Mouse (Mus musculus) embryonic fibroblast, embryonic 13.5 days (primary cell): ENCODE measurements around the gene Nsl1. TPM values are rescaled to one million over a fixed set of nuclear protein-coding genes. Genes with fewer than 3 reads are reported as not detected.
A peak's percentile ranks its signal among the peaks of the same experiment; 100 is the strongest.
"Not testable (repeated sequence)": the region's sequence is repeated elsewhere in the genome, so short reads cannot be mapped to it uniquely, and the experiment has no call there.

Source experiments
- H3K27ac ChIP-seq: 2 replicates; pipeline ENCODE4 v1.5.1; 2012; ENCODE audit warnings: low read length, control low read depth, inconsistent platforms; ENCODE audit not compliant: insufficient read depth
- H3K4me1 ChIP-seq: 2 replicates; pipeline ENCODE4 v1.6.1; 2011; ENCODE audit warnings: low read length; ENCODE audit not compliant: control insufficient read depth, insufficient read depth
- H3K4me3 ChIP-seq: 2 replicates; pipeline ENCODE4 v1.5.1; 2011; ENCODE audit warnings: mild to moderate bottlenecking, control low read depth, low read length; ENCODE audit not compliant: insufficient read depth
- CTCF ChIP-seq: IDR thresholded peaks from 2 replicates; pipeline ENCODE4 v1.5.1; 2011; ENCODE audit warnings: mild to moderate bottlenecking, control low read depth, low read length, moderate library complexity, borderline replicate concordance; ENCODE audit not compliant: insufficient read depth
- POLR2A ChIP-seq: IDR thresholded peaks from 2 replicates; pipeline ENCODE4 v1.6.1; 2011; ENCODE audit warnings: low read depth, mild to moderate bottlenecking, control low read depth, low read length, moderate library complexity
- polyA plus RNA-seq: library from polyadenylated mRNA; stranded (reverse); fragments of >200 nt; gene quantifications from 2 replicates; pipeline ENCODE4 v1.2.4, GENCODE M21; 2011; ENCODE audit warnings: low read depth; ENCODE audit not compliant: missing spikeins, insufficient read length

The Nsl1 gene
- 5.7 and 11.7 TPM in 2 replicates for polyA plus RNA-seq

GRCm38 (mm10) chr1:191062781-191063485 lies at the start of gene Nsl1, which contains the start of gene Tatdn3:
Nsl1 (plus strand) TSS chr1:191063012.
Tatdn3 (minus strand) TSS chr1:191062932.
- H3K4me1 ChIP-seq: no peaks in the 10 kb centered on the region
- no peak within 1 kb of the TSS for H3K27ac ChIP-seq
- TF ChIP-seq CTCF (no peak), POLR2A (peak; percentile 78)
- H3K4me3 ChIP-seq: peak within 1 kb of the TSS; percentile 77

GRCm38 (mm10) chr1:191014271-191014670 lies 48.5 kb upstream of the Nsl1 start:
- Histone ChIP-seq H3K27ac (no peak overlapping the region), H3K4me3 (no peak overlapping the region), H3K4me1 (no peaks in the 10 kb centered on the region)
- TF ChIP-seq POLR2A: no peak
- no peak for TF ChIP-seq CTCF

- TF ChIP-seq POLR2A: no peak
- TF ChIP-seq CTCF: no peak
- H3K4me3 ChIP-seq: no peak overlapping the region
- no peaks in the 10 kb centered on the region for H3K4me1 ChIP-seq
- H3K27ac ChIP-seq: no peak overlapping the region
Measured at GRCm38 (mm10) chr1:191019803-191020202, 43.0 kb upstream of the Nsl1 start.

GRCm38 (mm10) chr1:191020217-191020924 lies 42.4 kb upstream of the Nsl1 start:
- Histone ChIP-seq H3K4me3 (no peak overlapping the region), H3K4me1 (no peaks in the 10 kb centered on the region), H3K27ac (no peak overlapping the region)
- no peak for TF ChIP-seq POLR2A
- no peak for TF ChIP-seq CTCF

GRCm38 (mm10) chr1:191021016-191021415 lies 41.8 kb upstream of the Nsl1 start:
- no peaks in the 10 kb centered on the region for H3K4me1 ChIP-seq
- H3K4me3 ChIP-seq: no peak overlapping the region

GRCm38 (mm10) chr1:191023140-191023539 lies 39.7 kb upstream of the Nsl1 start:
- Histone ChIP-seq H3K4me3 (no peak overlapping the region), H3K27ac (no peak overlapping the region), H3K4me1 (0 out of 2 replicates have a peak, but pooled peaks cover 3% of the 10 kb centered on the region)
- TF ChIP-seq POLR2A (no peak), CTCF (no peak)

More at GRCm38 (mm10) chr1:191021016-191021415, 41.8 kb upstream of the Nsl1 start:
- no peak overlapping the region for H3K27ac ChIP-seq
- TF ChIP-seq POLR2A (no peak), CTCF (no peak)

- H3K4me1 ChIP-seq, H3K27ac ChIP-seq, H3K4me3 ChIP-seq: not testable (repeated sequence)
Measured at GRCm38 (mm10) chr1:191023806-191024205, 39.0 kb upstream of the Nsl1 start.

GRCm38 (mm10) chr1:191025016-191026012 lies 37.5 kb upstream of the Nsl1 start:
- Histone ChIP-seq H3K4me1 (peaks cover 7% of the 10 kb centered on the region; the same call in 1 of the 2 replicates), H3K27ac (peak overlapping the region; percentile 4; the same call in 1 of the 2 replicates), H3K4me3 (peak overlapping the region; percentile 66)
- no peak; the same call in 1 of the 2 replicates for TF ChIP-seq POLR2A
- no peak for TF ChIP-seq CTCF

GRCm38 (mm10) chr1:191026021-191026713 lies 36.6 kb upstream of the Nsl1 start, which contains the start of gene Flvcr1:
Flvcr1 (minus strand) TSS chr1:191026158.
- Histone ChIP-seq H3K4me1 (peaks cover 12% of the 10 kb centered on the region), H3K4me3 (peak within 1 kb of the TSS; percentile 66), H3K27ac (peak within 1 kb of the TSS; percentile 22)
- TF ChIP-seq CTCF: peak; percentile 3; the same call in 1 of the 2 replicates
- TF ChIP-seq POLR2A: peak; percentile 94
